Mouse (Mus musculus): ENCODE measurements at regions not wholly inside any gene's neighbourhood (a gene's known extent, or its start where the extent isn't known, plus 50 kb on each side); places are given as distances from the start of the nearest gene placed in this dataset.

DNA sequence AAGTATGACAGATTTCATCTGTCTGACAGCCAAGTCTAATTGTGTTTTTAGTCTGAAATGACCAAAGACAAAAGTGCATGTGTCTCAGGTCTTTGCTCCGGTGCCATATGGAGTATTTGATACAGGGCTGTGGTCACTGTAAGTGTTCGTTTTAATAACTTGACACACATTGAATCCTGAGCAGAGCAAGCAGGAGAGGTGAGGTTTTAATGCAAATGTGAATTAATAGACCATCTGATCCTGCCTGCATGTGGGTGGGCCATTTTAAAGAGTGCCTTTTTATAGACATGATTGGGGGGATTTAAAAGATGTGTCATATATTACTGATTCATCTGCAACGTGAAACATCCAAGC is 291.2 kb upstream of the Noct start:
- DNase-seq (ENCODE audit: low read depth in 1 of 2, low spot score in 2 of 2) = no peak

DNA sequence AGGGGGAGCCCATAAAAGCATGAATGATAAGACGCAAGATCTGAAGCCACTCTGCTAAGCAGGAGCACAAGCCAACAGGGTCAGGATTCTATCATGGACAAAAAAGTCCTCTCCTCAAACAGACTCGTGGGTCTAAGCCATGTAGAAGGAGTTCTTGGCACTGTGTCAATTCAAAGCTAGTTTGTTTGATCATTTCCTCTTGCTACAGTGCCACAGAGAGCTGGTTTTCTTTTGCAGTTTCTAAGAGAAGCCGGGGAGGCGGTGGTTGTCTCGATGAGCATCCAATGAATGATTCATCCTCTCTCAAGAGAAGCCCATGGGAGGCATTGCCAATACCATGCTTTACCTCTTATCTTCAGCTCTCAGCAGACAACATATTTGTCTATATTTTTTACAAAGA is 284.6 kb upstream of the Noct start:
- DNase-seq (ENCODE audit: low read depth in 1 of 2, low spot score in 2 of 2) = no peak

DNA sequence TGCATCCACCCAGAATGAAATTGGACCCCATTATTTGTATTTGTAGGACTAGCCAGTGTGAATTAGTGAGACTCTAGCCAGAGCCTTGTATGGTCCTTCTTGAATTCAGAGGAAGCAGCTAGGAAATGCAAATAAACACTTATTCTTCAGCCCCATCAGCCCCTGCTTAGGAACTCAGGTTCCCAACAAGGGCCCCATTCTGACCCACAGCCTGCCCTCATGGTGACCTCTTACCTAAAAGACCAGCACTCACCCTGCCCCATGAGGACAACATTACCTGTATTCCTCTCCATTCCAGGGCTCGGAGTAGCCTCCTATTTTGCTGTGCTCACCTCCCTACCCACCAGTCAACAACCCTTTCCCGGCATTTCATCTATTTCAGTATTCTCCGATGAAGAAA is 283.6 kb upstream of the Noct start:
- DNase-seq (ENCODE audit: low read depth in 1 of 2, low spot score in 2 of 2) = no peak

DNA sequence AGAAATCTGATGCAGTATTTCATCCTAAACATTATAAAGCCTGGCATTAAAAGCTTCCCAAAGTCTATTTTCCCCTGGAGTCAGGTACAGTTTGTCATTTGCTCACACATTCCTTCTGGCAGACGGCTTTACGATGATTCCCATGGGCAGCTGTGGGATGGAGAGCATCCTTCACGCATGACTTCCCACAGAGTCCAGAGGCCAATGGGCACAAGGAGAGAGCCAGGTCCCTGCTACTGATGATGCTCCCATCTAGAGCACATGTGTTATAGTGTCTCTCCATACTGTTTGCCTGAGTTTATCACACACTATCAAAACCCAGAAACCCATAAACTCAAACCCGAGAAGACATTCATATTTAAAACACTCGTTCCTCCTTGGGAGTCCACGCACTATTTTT is 270.8 kb upstream of the Noct start:
- no peak for DNase-seq (ENCODE audit: low read depth in 1 of 2, low spot score in 2 of 2)

DNA sequence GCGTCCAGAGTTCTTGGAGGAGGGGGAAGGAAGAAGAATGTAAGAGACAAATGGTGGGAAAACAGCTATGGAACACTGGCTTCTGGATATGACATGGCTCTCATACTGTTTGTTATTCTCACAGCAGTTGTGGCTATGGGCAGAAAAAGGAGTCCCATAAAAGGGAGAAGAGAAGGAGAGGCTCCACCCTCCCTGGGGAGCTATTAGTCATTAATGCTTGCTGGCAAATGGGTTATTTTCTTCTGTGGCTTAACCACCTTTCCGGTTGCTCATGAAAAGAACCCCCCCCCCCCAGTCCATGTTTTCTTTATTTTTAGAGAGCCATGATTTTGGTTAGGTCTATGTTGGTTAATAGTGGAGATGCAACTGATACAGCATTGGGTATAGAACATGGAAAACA is 253.9 kb upstream of the Noct start:
- no peak for DNase-seq (ENCODE audit: low read depth in 1 of 2, low spot score in 2 of 2)

DNA sequence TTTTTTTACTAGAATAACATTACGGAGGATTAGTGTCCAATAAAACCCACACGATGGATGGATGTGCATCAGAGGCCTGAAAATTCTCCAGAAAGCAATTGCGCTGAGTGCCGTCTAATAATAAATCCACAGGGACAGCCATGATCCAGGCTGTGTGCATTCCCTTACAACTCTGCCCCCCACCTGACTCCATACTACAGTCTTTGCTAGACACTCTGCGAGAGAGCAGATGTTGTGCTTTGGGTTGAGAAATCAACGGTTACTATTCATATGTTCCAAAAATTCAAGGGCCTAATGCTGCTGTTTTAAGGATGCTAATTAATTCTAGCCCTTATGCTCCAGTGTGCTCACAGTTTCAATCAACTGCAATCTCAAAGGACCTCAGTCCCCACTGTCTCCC is 251.2 kb upstream of the Noct start:
- no peak for DNase-seq (ENCODE audit: low read depth in 1 of 2, low spot score in 2 of 2)

DNA sequence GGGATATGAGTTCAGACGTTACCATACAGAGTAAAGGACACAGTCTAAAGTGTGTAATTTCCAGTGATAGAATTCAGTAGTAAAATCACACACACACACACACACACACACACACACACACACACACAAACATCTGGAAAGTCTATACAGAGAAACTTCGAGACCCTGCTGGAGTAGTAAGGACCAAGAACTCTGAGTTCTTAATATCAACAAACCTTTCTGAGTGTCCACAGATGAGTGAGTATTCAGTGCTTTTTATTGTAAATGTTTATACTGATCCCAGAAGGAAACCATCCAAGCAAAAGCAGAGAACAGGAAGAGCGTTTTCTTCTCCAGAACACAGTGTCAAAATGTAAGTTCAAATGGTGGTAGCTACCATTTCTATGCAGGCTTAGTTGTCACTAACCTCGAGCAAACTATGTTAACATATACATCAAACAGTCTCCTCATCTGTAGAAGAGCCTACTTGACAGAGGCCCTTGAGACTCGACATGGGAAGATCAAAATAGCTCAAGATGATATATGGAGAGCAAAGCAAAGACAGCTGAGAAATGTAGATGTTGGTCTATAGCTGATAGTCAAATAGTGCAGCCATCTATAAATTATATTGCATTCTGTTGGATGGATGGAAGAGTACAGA is 248.0 kb upstream of the Noct start:
- no peak for DNase-seq (ENCODE audit: low read depth in 1 of 2, low spot score in 2 of 2)

DNA sequence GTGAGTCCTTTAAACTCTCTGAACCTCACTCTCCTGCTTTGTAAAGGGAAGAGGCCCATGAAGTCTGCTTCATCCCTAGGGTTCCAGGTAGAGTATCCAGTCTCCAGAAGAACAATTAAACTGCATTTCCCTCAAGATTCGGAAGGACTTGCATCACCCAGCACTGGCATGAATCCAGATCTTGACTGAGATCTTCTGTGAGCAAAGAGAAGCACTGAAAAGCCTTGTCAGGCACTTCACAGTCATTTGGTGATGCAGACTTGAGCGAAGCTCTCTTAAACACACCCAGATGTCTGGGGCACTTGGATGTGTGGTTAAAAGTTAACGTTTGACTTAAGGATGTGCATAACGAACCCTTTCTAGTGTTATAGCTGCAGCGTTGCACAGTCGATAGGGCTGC is 247.4 kb upstream of the Noct start:
- DNase-seq (ENCODE audit: low read depth in 1 of 2, low spot score in 2 of 2) = no peak

DNA sequence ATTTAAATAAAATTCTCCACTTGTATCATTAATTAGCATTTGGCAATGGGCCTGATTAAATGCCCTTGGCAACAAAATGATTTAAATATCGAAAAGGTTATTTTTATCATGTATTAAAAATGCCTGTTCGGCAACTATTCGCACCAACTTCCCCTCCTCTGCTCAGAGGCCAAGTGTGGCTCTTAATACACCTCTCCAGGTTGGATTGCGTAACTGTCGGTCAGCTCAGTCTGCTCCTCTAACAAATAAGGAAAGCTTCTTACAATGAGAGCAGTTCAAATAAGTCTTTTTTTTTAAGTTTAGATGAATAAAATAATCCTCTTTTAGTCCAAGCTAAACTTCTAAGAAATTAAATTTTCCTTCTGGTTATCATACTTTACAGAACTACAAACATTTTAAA is 245.6 kb upstream of the Noct start:
- DNase-seq (ENCODE audit: low read depth in 1 of 2, low spot score in 2 of 2) = no peak

DNA sequence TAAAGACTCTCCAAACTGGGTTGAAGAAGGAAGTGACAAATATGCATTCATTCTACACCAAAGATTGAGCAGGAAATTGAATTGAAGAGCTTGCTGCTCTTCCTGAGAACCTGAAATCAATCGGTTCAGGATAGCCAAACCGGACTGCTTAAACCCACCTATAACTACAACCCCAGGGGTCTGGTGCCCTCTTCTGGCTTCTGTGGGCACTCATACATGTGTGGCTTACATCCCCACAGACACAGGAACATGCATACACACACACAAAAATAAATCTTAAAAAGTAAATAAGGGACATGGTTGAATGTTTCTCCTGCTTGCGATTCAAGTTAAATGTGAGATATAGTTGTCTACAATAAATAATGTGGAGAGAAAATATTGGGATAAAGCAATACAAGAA is 244.7 kb upstream of the Noct start:
- DNase-seq (ENCODE audit: low read depth in 1 of 2, low spot score in 2 of 2) = no peak

DNA sequence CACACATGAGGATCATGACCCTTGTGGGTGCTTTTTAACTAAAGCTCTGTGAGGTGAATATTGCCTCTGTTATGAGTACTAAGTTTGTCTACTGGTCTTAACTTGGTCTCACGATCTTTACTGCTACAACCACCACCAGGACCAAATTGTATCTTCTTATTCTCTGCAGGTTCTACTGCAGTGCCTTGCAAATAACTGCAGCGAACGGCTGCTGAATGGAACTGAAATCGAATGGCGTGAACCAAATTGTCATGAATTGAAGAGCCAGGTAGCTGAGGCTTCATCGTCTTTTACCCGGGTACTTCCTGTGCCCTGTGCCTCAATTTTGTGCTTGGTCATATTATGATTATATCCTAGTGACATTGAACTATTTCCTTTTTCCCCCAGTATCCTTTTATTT is 242.5 kb upstream of the Noct start:
- no peak for DNase-seq (ENCODE audit: low read depth in 1 of 2, low spot score in 2 of 2)

DNA sequence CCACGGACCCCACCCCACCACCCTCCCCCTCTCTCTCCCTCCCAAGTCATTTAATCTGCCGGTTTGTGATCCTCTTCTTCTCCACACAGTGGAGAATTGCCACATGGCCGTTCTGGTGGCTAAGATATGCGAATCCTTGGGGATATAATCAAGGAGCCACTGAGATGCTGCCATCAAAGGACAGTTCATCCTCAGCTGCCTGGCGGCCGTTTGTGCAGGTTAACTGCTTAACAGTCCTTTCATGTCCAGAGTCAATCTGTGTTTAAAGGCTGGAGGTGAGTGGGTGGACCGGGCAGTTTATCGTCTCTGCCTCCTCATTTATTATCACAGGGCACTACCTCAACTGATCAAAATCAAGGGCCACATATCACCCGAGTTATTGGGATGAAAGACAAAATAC is 241.6 kb upstream of the Noct start:
- no peak for DNase-seq (ENCODE audit: low read depth in 1 of 2, low spot score in 2 of 2)

DNA sequence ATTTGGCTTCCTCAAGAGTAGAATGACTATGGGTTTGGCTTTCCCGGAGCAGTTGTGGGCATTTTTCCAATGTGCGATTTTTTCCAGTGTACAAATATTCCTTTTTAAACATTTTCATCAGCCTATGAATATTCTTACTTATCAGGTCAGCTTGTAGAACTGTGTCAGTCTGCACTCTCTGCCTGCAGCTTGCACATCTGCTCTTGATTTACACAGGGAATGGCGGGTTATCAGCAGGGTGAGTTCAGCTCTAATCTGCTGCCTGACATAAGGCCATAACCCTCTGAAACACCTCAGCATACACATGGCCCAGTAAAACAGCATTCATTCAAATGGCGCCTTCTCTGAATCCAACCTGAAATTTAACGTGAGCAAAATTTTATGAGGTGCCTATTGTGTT is 241.1 kb upstream of the Noct start:
- no peak for DNase-seq (ENCODE audit: low read depth in 1 of 2, low spot score in 2 of 2)

DNA sequence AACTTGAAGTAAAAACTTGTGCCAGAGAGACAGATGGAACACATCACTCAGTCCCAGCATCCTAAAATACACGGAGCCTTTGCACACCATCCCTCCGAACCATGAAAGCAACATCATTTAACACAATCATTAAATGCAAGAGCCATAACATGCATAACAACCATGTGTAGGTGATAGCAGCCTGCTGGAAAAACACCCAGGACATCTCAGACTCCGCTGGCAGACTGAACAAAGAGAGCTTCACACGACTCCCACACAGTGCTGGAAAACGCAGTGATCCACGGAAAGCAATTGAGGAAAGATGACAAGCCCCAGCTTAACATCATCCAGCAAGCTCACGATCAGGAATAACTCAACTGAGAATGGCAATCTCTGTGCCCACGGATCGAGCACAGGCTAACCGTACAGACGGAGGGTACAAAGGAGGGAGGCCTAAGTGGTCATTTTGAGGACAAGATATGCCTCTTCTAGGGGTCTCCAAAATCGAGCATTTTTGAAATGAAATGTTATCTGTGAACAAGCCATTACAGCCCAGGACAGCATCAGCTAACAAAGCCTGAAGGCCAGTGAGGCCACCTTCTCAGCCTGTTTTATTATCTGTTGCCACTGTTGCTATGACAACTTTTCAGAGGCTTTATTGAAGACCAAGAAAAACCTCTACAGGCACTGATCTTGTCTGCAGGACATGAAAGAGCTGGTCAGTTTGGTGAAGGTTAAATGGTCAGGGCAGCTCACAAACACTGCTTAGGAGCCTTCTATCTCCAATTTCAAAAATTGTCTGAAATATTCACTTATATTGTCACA is 240.1 kb upstream of the Noct start:
- no peak for DNase-seq (ENCODE audit: low read depth in 1 of 2, low spot score in 2 of 2)

DNA sequence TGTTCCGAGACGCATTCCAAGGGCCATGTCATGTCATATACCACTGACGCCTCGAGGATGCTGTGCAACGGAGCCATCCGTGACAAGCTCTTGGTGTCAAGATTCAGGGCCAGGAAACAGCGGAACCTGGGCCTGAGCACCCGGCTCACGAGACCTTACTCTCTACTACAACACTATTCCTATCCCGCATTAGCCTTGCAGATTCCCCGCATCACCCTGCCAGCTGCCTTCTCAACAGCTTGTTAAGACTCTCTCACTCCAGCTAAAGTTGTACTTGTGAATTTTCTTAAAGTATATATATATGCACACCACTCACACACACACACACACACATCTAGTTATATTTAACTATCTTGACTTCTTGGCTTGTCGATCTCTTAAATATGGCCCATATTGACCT is 236.4 kb upstream of the Noct start:
- no peak for DNase-seq (ENCODE audit: low read depth in 1 of 2, low spot score in 2 of 2)

DNA sequence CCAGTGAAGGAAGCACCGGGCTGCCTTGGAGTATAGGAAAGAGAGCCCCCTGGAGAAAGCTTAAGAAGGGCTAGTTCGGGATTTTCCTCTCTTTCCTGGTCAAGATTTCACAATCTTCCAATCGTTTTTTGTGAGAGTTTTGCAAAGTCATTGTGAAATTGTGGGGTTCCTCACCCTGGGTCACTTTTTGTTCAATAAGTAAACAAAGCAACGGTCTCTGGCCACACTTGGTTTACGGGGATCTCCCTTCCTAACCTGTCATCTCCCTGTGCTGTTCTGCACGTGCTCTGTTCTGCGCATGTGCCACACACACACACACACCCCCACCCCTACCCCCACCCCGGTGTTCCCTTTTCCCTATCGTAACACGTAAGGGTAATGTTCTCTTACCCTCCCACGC is 233.4 kb upstream of the Noct start:
- DNase-seq (ENCODE audit: low read depth in 1 of 2, low spot score in 2 of 2) = no peak

DNA sequence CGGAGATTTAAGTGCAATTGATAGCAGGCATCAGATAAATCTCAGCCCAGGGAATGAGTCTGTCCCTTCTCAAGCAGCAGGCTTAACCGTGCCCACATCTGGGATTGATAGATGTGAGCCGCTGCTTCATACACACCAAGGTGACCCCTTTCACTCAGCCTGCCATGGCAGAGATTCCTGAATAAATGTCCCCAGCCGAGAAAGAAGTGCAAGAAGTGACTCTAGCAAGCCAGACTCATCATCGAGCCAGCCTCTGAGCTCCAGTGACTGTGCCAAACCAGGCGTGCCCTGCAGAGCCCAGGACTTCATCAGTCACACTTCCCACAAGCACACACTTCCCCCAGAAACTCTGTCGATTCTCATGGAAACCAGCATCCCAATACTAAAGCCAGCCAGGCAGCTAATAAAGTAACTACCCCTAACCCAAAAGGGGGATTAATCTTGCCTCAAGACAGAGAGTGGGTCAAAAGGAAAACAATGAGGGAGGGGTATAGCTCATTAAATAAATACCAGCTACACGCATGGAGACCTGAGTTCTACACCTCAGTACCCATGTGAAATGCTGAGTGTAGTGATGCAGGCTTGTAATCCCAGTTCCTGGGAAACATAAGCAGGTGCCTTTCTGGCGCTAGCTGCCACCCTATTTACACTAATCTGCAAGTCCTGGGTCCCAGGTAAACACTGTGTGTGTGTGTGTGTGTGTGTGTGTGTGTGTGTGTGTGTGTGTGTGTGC is 231.5 kb upstream of the Noct start:
- no peak for DNase-seq (ENCODE audit: low read depth in 1 of 2, low spot score in 2 of 2)

DNA sequence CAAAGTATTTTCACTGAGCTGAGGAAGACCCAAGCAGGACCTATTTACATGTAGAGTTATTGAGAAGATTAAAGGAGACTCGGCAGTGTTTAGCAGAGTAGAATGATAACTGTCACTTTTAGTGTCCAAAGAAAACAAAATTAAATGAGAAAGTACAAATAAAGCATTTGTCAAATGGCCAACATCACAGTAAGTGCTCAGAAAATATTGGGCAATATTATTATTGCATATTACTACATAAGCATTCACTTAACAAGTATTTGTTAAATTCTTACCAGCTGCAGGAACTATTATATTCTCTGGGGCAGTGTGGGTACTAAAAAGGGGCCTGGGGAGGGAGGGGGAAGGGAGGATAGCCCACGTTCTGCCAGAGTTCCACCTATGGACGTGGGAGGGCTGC is 224.5 kb upstream of the Noct start:
- DNase-seq (ENCODE audit: low read depth in 1 of 2, low spot score in 2 of 2) = no peak

DNA sequence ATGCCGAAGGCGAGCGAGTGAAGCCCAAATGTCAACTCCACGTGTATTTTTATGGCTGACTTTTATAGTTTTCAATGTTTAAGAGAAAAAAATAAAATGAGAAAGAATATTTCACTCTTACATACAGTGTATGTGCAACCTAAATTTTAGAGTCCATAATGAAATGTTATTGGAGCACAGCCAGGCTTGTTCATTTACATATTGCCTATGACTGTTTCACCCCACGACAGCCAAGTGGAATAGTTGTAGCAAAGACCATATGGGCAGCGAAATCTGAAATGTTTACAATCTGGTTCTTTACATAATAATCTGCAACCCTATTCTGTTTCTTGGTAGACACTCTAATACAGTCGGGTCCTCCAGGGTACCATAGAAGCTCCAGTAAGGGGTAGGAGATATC is 223.3 kb upstream of the Noct start:
- no peak for DNase-seq (ENCODE audit: low read depth in 1 of 2, low spot score in 2 of 2)

DNA sequence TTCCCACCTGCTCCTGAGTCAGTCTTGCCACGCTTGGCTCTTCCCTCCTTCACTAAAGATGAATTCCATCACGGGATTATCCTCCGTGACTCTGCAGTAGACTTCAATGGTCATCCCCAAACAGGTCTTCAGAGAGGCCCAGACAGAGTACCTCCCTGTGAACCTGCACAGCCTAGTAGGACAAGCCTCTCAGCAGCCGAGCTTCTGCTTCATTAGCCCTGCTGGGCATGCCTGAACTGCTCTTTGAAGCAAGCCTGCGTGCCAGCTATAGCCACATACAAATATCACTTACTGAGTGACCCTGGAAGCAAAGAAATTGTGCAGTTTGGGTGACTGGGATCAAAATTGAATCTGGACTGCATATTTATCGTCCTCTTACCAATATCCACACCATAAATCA is 221.6 kb upstream of the Noct start:
- no peak for DNase-seq (ENCODE audit: low read depth in 1 of 2, low spot score in 2 of 2)

DNA sequence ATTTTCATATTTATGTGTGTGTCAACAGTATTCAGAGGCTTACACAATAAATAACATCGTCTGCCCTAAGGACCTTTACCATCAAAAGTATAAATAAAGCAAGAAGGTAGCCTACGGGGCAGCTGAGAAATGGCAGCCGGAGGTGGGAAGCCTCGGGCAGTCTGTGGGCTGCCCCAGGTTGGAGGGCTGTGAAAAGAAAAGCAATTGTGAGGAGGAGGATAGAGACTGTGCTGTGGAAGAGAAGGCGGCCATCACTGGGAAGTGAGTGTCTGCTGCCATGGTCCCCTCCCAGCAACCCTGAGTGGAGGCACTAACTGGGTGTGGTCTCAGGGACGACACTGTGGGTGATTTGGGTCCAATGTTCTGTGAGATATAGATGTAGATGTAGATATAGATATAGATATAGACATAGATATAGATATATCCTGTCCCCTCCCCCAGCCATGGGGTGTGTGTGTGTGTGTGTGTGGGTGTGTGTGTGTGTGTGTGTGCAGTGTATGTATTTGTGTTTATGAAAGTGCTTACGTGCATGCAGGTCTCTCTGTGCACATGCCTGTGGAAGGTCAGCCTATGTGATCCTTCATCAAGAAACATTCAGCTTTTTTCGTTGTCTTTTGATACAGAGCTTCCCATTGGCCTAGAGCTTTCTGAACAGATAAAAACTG is 220.6 kb upstream of the Noct start:
- DNase-seq (ENCODE audit: low read depth in 1 of 2, low spot score in 2 of 2) = no peak

DNA sequence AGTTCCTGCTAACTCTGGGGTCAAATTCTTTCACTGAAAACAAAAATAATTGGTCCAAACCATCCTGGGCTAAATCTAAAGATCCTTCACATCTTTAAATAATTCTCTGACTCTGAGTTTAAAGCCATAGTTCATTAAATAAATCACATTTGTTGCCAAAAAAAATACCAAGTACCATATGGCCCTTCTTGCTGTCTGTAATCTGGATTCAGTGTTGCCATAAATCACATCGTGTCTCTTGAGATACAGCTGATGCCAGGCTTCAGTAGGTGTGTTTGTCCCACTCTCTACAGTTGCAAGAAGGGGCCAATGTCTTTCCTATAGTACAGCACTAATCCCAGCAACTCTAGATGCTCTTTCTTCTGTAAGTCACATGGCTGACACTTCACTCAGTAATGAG is 220.0 kb upstream of the Noct start:
- no peak for DNase-seq (ENCODE audit: low read depth in 1 of 2, low spot score in 2 of 2)
